ENCODE assay signal across 8 mouse cellular contexts in the genomic region with DNA sequence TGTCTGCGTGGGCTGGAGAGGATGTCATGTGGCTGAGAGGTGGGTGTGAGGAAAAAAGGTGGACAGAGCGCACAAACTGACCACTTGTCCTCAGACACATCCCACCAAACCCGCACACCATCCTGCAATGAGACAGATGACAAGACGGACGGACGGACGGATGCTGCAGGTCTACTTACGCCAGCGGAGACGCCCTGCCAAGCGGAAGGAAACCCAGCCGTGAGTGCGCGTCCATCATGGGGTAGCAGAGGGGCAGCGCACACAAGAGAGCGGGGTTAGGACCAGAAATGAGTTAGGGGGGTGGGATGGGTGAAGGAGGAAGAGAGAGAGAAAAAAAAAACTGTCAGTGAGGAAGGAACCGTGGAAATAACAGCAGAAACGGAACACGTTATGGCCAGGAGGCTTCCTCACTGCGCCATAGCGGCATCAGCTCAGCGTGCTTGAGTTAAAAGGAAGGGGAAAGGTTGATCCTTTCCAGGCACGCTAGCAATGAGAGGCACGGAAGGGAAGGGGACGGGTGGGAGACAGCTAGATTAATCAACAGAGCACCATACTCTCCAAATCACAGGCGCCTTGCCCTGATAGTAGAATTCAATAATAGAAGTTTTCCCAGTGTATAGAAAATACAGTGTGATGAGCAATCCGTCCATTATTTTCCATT. TPM values are rescaled to one million over a fixed set of nuclear protein-coding genes. Genes with fewer than 3 reads are reported as not detected.
DNase-seq lines count a peak whose midpoint lies in the region; ATAC-seq and TF ChIP-seq lines count a peak whose summit lies in the region.

No protein-coding gene starts in this region.

- TF ChIP-seq POLR2A in limb, embryonic 14.5 days (IDR thresholded peaks at IDR 0.05; ENCODE audit: borderline replicate concordance, extremely low read depth, insufficient read depth, insufficient read length): no peak

- H3K9me3 ChIP-seq in limb, embryonic 14.5 days (ENCODE audit: control insufficient read depth, low read length): no peaks in the 10 kb centered on the region

- no peaks in the 10 kb centered on the region for H3K36me3 ChIP-seq in limb, embryonic 14.5 days (ENCODE audit: control insufficient read depth, insufficient read depth, low read length)

- H3K4me1 ChIP-seq in limb, embryonic 14.5 days (ENCODE audit: control insufficient read depth, insufficient read depth, low read length): peaks cover 47% of the 10 kb centered on the region

- DNase-seq in embryo, embryonic 10.5 days (ENCODE audit: low spot score): peak; percentile 18
- DNase-seq in embryo, embryonic 11 days: no peak
- peak; percentile 25 for DNase-seq in retina, postnatal 1 day
- no peak for DNase-seq in retina, embryonic 14.5 days (ENCODE audit: low spot score)
- no peak for DNase-seq in limb, embryonic 14.5 days (ENCODE audit: low spot score)
- DNase-seq in Muller cell, postnatal 12 days (ENCODE audit: inconsistent ontology term): no peak
- no peak for DNase-seq in thymus, adult 18-20 months
- DNase-seq in gastrocnemius, postnatal 36 days: no peak

- 0 out of 2 replicates have a peak overlapping the region, but pooled peaks have one; percentile 17 for H3K9ac ChIP-seq in limb, embryonic 14.5 days (ENCODE audit: low read depth, low read length, severe bottlenecking)

- intact Hi-C loops in gastrocnemius, postnatal 36 days (cut with DNase I): no loop called here

- no peak overlapping the region for H3K27ac ChIP-seq in limb, embryonic 14.5 days (replicated peaks; ENCODE audit: low read depth, low read length)

- WGBS in limb, embryonic 14.5 days: 35% methylated on average over 27 of the region's 27 CpGs

- H3K27me3 ChIP-seq in limb, embryonic 14.5 days (ENCODE audit: control insufficient read depth, insufficient read depth, low read length): no peaks in the 10 kb centered on the region

- H3K4me2 ChIP-seq in limb, embryonic 14.5 days (replicated peaks; ENCODE audit: low read depth, low read length, severe bottlenecking): peak overlapping the region; percentile 49

- ATAC-seq in limb, embryonic 14.5 days (ENCODE audit: low FRiP score, low read depth): no peak

- H3K4me3 ChIP-seq in limb, embryonic 14.5 days (replicated peaks; ENCODE audit: low read length): peak overlapping the region; percentile 25

RNA-seq across cellular contexts. Expression of a gene that starts 18.8 kb away (rescaled TPM):
- 37.7 and 44.1 TPM in 2 replicates for polyA plus RNA-seq in limb, embryonic 14.5 days (2012; rRNA removed)
- 20.0 and 26.6 TPM in 2 replicates for polyA plus RNA-seq in limb, embryonic 14.5 days (2014; fragmentation: Nextera tagmentation; extraction: Ambion mirVana)
- total RNA-seq in gastrocnemius, postnatal 36 days (2021): 1,000 to 10,000 TPM; 2,135 to 2,411 TPM

RNA-seq across cellular contexts. Expression of a gene that starts 30.3 kb away (rescaled TPM):
- 0.09 and 0.38 TPM in 2 replicates for polyA plus RNA-seq in limb, embryonic 14.5 days (2012; rRNA removed)
- 0.25 and 0.50 TPM in 2 replicates for polyA plus RNA-seq in limb, embryonic 14.5 days (2014; fragmentation: Nextera tagmentation; extraction: Ambion mirVana)
- not detected for total RNA-seq in gastrocnemius, postnatal 36 days (2021)

RNA-seq across cellular contexts. Expression of a gene that starts 47.1 kb away (rescaled TPM):
- polyA plus RNA-seq in limb, embryonic 14.5 days (2012; rRNA removed): not detected in 2 replicates
- not detected in 2 replicates for polyA plus RNA-seq in limb, embryonic 14.5 days (2014; fragmentation: Nextera tagmentation; extraction: Ambion mirVana)
- not detected for total RNA-seq in gastrocnemius, postnatal 36 days (2021)

Comparison
In these comparisons a context has a peak if more than half of its experiments do, and no peak if none do; other contexts are left out.
1. DNase-seq: peak in embryo, embryonic 10.5 days (single experiment) and retina, postnatal 1 day (single experiment); none in embryo, embryonic 11 days (single experiment), retina, embryonic 14.5 days (single experiment), limb, embryonic 14.5 days (single experiment), Muller cell, postnatal 12 days (single experiment), thymus, adult 18-20 months (0 of 2) and gastrocnemius, postnatal 36 days (0 of 2).